Mouse (Mus musculus) spleen, adult 2 months (tissue): ENCODE measurements around the gene Plxna1.

ENCODE experiments used
- CTCF ChIP-seq: fragments of 200-500 bp; IDR thresholded peaks from 2 replicates; pipeline ENCODE4 v1.5.1; 2011; ENCODE audit warnings: mild to moderate bottlenecking, inconsistent platforms; ENCODE audit not compliant: insufficient read depth, insufficient read length, insufficient replicate concordance; ENCODE audit errors: extremely low read depth
- POLR2A ChIP-seq: fragments of 200-500 bp; IDR thresholded peaks from 2 replicates; pipeline ENCODE4 v1.6.1; 2011; ENCODE audit warnings: low read depth, low read length, inconsistent platforms

GRCm38 (mm10) chr6:89380751-89381150, 18.3 kb upstream of the Plxna1 start:
- no peak for TF ChIP-seq CTCF
- TF ChIP-seq POLR2A, result no peak
